Mouse (Mus musculus): ENCODE measurements around the gene Tcta. TPM values are rescaled to one million over a fixed set of nuclear protein-coding genes. Genes with fewer than 3 reads are reported as not detected.

Gene Tcta
- polyA plus RNA-seq (2015; fragmentation: Nextera tagmentation; extraction: Ambion mirVana): 92.9 and 93.1 TPM in 2 replicates

- 0 out of 2 replicates have a peak, but pooled peaks have one; percentile 8 for TF ChIP-seq CTCF (IDR thresholded peaks at IDR 0.05)
- no peak for TF ChIP-seq EP300 (IDR thresholded peaks at IDR 0.05)
- Histone ChIP-seq H3K27ac (ENCODE audit: low read length) (peak within 1 kb of the TSS; percentile 100), H3K4me1 (ENCODE audit: insufficient read depth, low read depth, low read length) (peaks cover 24% of the 10 kb centered on the region), H3K36me3 (ENCODE audit: insufficient read depth, low read length) (peaks cover 10% of the 10 kb centered on the region; the same call in 1 of the 2 replicates), H3K9me3 (ENCODE audit: low read length) (no peaks in the 10 kb centered on the region), H3K9ac (replicated peaks; ENCODE audit: low read depth) (peak within 1 kb of the TSS; percentile 98), H3K4me3 (ENCODE audit: low read depth, low read length) (peak within 1 kb of the TSS; percentile 99), H3K4me2 (replicated peaks; ENCODE audit: low read depth, low read length) (peak within 1 kb of the TSS; percentile 73), H3K27me3 (replicated peaks; ENCODE audit: insufficient read depth, low read length) (no peaks in the 10 kb centered on the region)
- DNase-seq (ENCODE audit: low spot score) (peak; percentile 100), ATAC-seq (peak; percentile 92)
- under 1% methylated on average over 63 of the region's 81 CpGs for WGBS
Observed at GRCm38 (mm10) chr9:108305629-108306520, at the start of gene Tcta, which contains the start of gene Rhoa. Gene Tcta, minus strand, starts transcription at chr9:108306160. Gene Rhoa, plus strand, starts transcription at chr9:108306129.

GRCm38 (mm10) chr9:108349727-108350126, 43.8 kb upstream of the Tcta start:
- Histone ChIP-seq H3K9ac (replicated peaks; ENCODE audit: low read depth) (no peak overlapping the region), H3K36me3 (ENCODE audit: insufficient read depth, low read length) (peaks cover 23% of the 10 kb centered on the region; the same call in 1 of the 2 replicates), H3K27ac (ENCODE audit: low read length) (no peak overlapping the region), H3K4me3 (ENCODE audit: low read depth, low read length) (no peak overlapping the region), H3K4me2 (replicated peaks; ENCODE audit: low read depth, low read length) (no peak overlapping the region), H3K4me1 (ENCODE audit: insufficient read depth, low read depth, low read length) (peaks cover 5% of the 10 kb centered on the region), H3K27me3 (replicated peaks; ENCODE audit: insufficient read depth, low read length) (no peaks in the 10 kb centered on the region), H3K9me3 (ENCODE audit: low read length) (no peaks in the 10 kb centered on the region)
- 91% methylated on average over 4 of the region's 4 CpGs for WGBS
- TF ChIP-seq CTCF (IDR thresholded peaks at IDR 0.05): no peak
- TF ChIP-seq EP300 (IDR thresholded peaks at IDR 0.05): no peak
- no peak for ATAC-seq
- no peak for DNase-seq (ENCODE audit: low spot score)

- no peak for ATAC-seq
- H3K4me3 ChIP-seq (ENCODE audit: low read depth, low read length): peak overlapping the region; percentile 83
- H3K36me3 ChIP-seq (ENCODE audit: insufficient read depth, low read length): peaks cover 14% of the 10 kb centered on the region; the same call in 1 of the 2 replicates
- peaks cover 5% of the 10 kb centered on the region for H3K4me1 ChIP-seq (ENCODE audit: insufficient read depth, low read depth, low read length)
- TF ChIP-seq CTCF (IDR thresholded peaks at IDR 0.05) (no peak), EP300 (IDR thresholded peaks at IDR 0.05) (no peak)
- peak overlapping the region; percentile 97 for H3K27ac ChIP-seq (ENCODE audit: low read length)
- no peaks in the 10 kb centered on the region for H3K9me3 ChIP-seq (ENCODE audit: low read length)
- DNase-seq (ENCODE audit: low spot score): peak; percentile 35
- peak overlapping the region; percentile 73 for H3K4me2 ChIP-seq (replicated peaks; ENCODE audit: low read depth, low read length)
- peak overlapping the region; percentile 78 for H3K9ac ChIP-seq (replicated peaks; ENCODE audit: low read depth)
- 2% methylated on average over 14 of the region's 14 CpGs for WGBS
- no peaks in the 10 kb centered on the region for H3K27me3 ChIP-seq (replicated peaks; ENCODE audit: insufficient read depth, low read length)
Observed at GRCm38 (mm10) chr9:108348290-108348680, 42.3 kb upstream of the Tcta start.

- peaks cover 10% of the 10 kb centered on the region; the same call in 1 of the 2 replicates for H3K36me3 ChIP-seq (ENCODE audit: insufficient read depth, low read length)
- H3K27ac ChIP-seq (ENCODE audit: low read length): peak within 1 kb of the TSS; percentile 97
- H3K4me1 ChIP-seq (ENCODE audit: insufficient read depth, low read depth, low read length): peaks cover 5% of the 10 kb centered on the region
- H3K9ac ChIP-seq (replicated peaks; ENCODE audit: low read depth): peak within 1 kb of the TSS; percentile 78
- peak; percentile 97 for DNase-seq (ENCODE audit: low spot score)
- H3K4me2 ChIP-seq (replicated peaks; ENCODE audit: low read depth, low read length): peak within 1 kb of the TSS; percentile 73
- H3K4me3 ChIP-seq (ENCODE audit: low read depth, low read length): peak within 1 kb of the TSS; percentile 83
- WGBS: under 1% methylated on average over 60 of the region's 75 CpGs
- peak; percentile 96 for ATAC-seq
- no peaks in the 10 kb centered on the region for H3K27me3 ChIP-seq (replicated peaks; ENCODE audit: insufficient read depth, low read length)
- no peak; the same call in 1 of the 2 replicates for TF ChIP-seq CTCF (IDR thresholded peaks at IDR 0.05)
- no peak for TF ChIP-seq EP300 (IDR thresholded peaks at IDR 0.05)
- H3K9me3 ChIP-seq (ENCODE audit: low read length): no peaks in the 10 kb centered on the region
Observed at GRCm38 (mm10) chr9:108347540-108348289, 41.8 kb upstream of the Tcta start, which contains the start of gene Usp4. Gene Usp4, plus strand, starts transcription at chr9:108347853.

GRCm38 (mm10) chr9:108347024-108347423, 41.1 kb upstream of the Tcta start:
- Histone ChIP-seq H3K27me3 (replicated peaks; ENCODE audit: insufficient read depth, low read length) (no peaks in the 10 kb centered on the region), H3K9ac (replicated peaks; ENCODE audit: low read depth) (peak overlapping the region; percentile 66), H3K4me1 (ENCODE audit: insufficient read depth, low read depth, low read length) (peaks cover 5% of the 10 kb centered on the region), H3K27ac (ENCODE audit: low read length) (peak overlapping the region; percentile 97), H3K36me3 (ENCODE audit: insufficient read depth, low read length) (peaks cover 3% of the 10 kb centered on the region; the same call in 1 of the 2 replicates), H3K4me2 (replicated peaks; ENCODE audit: low read depth, low read length) (peak overlapping the region; percentile 73), H3K4me3 (ENCODE audit: low read depth, low read length) (peak overlapping the region; percentile 83), H3K9me3 (ENCODE audit: low read length) (no peaks in the 10 kb centered on the region)
- 6% methylated on average over 11 of the region's 11 CpGs for WGBS
- no peak for DNase-seq (ENCODE audit: low spot score)
- no peak for TF ChIP-seq EP300 (IDR thresholded peaks at IDR 0.05)
- no peak for TF ChIP-seq CTCF (IDR thresholded peaks at IDR 0.05)
- ATAC-seq: no peak

GRCm38 (mm10) chr9:108344471-108344870, 38.5 kb upstream of the Tcta start:
- no peak overlapping the region for H3K4me2 ChIP-seq (replicated peaks; ENCODE audit: low read depth, low read length)
- WGBS: 80% methylated on average over 4 of the region's 4 CpGs
- no peaks in the 10 kb centered on the region for H3K27me3 ChIP-seq (replicated peaks; ENCODE audit: insufficient read depth, low read length)
- H3K4me1 ChIP-seq (ENCODE audit: insufficient read depth, low read depth, low read length): peaks cover 22% of the 10 kb centered on the region
- ATAC-seq (no peak), DNase-seq (ENCODE audit: low spot score) (no peak)
- no peak overlapping the region for H3K4me3 ChIP-seq (ENCODE audit: low read depth, low read length)
- H3K36me3 ChIP-seq (ENCODE audit: insufficient read depth, low read length): no peaks in the 10 kb centered on the region
- H3K9ac ChIP-seq (replicated peaks; ENCODE audit: low read depth): no peak overlapping the region
- no peak overlapping the region for H3K27ac ChIP-seq (ENCODE audit: low read length)
- no peak for TF ChIP-seq CTCF (IDR thresholded peaks at IDR 0.05)
- no peak for TF ChIP-seq EP300 (IDR thresholded peaks at IDR 0.05)
- no peaks in the 10 kb centered on the region for H3K9me3 ChIP-seq (ENCODE audit: low read length)
